Mouse (Mus musculus): Measurements from ENCODE around the gene Slc27a3. TPM values are rescaled to one million over a fixed set of nuclear protein-coding genes. Genes with fewer than 3 reads are reported as not detected.

The Slc27a3 gene
- total RNA-seq, 2 experiments from 2014 or later = 2.1 to 3.4 TPM

- no peak for DNase-seq
Observed at GRCm38 (mm10) chr3:90340177-90340576, 49.6 kb downstream of the Slc27a3 start.

GRCm38 (mm10) chr3:90338190-90338589, 51.5 kb downstream of the Slc27a3 start:
- DNase-seq = no peak

GRCm38 (mm10) chr3:90335517-90335916, 54.2 kb downstream of the Slc27a3 start:
- DNase-seq = no peak

Other genes starting within 250 kb of the Slc27a3 start
- 1,000 to 10,000 TPM; 1,294 to 1,303 TPM for gene Rps27, start 176.3 kb downstream of the Slc27a3 start, total RNA-seq (2021)
- gene Rab13, start 176.2 kb downstream of the Slc27a3 start, total RNA-seq (2021) = 10 to 100 TPM; 14.8 to 16.6 TPM
- gene Jtb, start 158.3 kb downstream of the Slc27a3 start, total RNA-seq (2021) = 10 to 100 TPM; 48.6 to 52.8 TPM
- under 1 TPM in 1 of 2 experiments, not detected in 1; 0.49 TPM for gene Creb3l4, start 146.4 kb downstream of the Slc27a3 start, total RNA-seq (2021)
- gene Slc39a1, start 141.8 kb downstream of the Slc27a3 start, total RNA-seq (2021) = 10 to 100 TPM; 68.7 to 77.9 TPM
- 10 to 100 TPM; 15.1 to 18.0 TPM for gene Crtc2, start 135.8 kb downstream of the Slc27a3 start, total RNA-seq (2021)
- 10 to 100 TPM; 36.0 to 38.9 TPM for gene Dennd4b, start 124.8 kb downstream of the Slc27a3 start, total RNA-seq (2021)
- 10 to 100 TPM; 48.5 to 57.8 TPM for gene Gatad2b, start 96.8 kb downstream of the Slc27a3 start, total RNA-seq (2021)
- gene Ints3, start 43.7 kb upstream of the Slc27a3 start, total RNA-seq (2021) = 10 to 100 TPM; 18.4 to 24.3 TPM
- gene Npr1, start 75.9 kb upstream of the Slc27a3 start, total RNA-seq (2021) = 10 to 100 TPM; 18.7 to 21.4 TPM
- gene Ilf2, start 86.2 kb upstream of the Slc27a3 start, total RNA-seq (2021) = 10 to 100 TPM; 46.4 to 50.3 TPM
- 10 to 100 TPM; 63.2 to 67.2 TPM for gene Snapin, start 101.1 kb upstream of the Slc27a3 start, total RNA-seq (2021)
- 100 to 1,000 TPM; 103 to 108 TPM for gene Chtop, start 119.6 kb upstream of the Slc27a3 start, total RNA-seq (2021)
- 10 to 100 TPM; 37.5 to 44.2 TPM for gene S100a1, start 124.5 kb upstream of the Slc27a3 start, total RNA-seq (2021)
- 10 to 100 TPM; 15.8 to 17.9 TPM for gene S100a13, start 124.5 kb upstream of the Slc27a3 start, total RNA-seq (2021)
- gene S100a14, start 136.9 kb upstream of the Slc27a3 start, total RNA-seq (2021) = under 1 TPM in 1 of 2 experiments, not detected in 1; 0.23 TPM
- gene S100a16, start 147.3 kb upstream of the Slc27a3 start, total RNA-seq (2021) = 100 to 1,000 TPM; 124 to 128 TPM
- gene S100a3, start 170.6 kb upstream of the Slc27a3 start, total RNA-seq (2021) = 1 to 10 TPM in 1 of 2 experiments, under 1 TPM in 1; 0.49 to 1.6 TPM
- gene S100a2, start 200.3 kb upstream of the Slc27a3 start, total RNA-seq (2021) = not detected
- gene Gm42674, start 212.0 kb upstream of the Slc27a3 start, total RNA-seq (2021) = not detected
- gene S100a4, start 213.8 kb upstream of the Slc27a3 start, total RNA-seq (2021) = 10 to 100 TPM in 1 of 2 experiments, 1 to 10 TPM in 1; 9.6 to 20.1 TPM
- not detected for gene S100a5, start 218.6 kb upstream of the Slc27a3 start, total RNA-seq (2021)
- gene S100a6, start 222.9 kb upstream of the Slc27a3 start, total RNA-seq (2021) = 100 to 1,000 TPM in 1 of 2 experiments, 10 to 100 TPM in 1; 83.2 to 102 TPM